Mouse (Mus musculus) naive thymus-derived CD4-positive, alpha-beta T cell, adult 2 months (primary cell): ENCODE results near the gene Tpra1.
A peak's percentile ranks its signal among the peaks of the same experiment; 100 is the strongest.

Source experiments
- DNase-seq: peaks from one replicate; pipeline ENCODE4 v3.0.0-alpha.2; 2011; ENCODE audit warnings: low read depth

Gene Tpra1

GRCm38 (mm10) chr6:88890832-88891231 lies 11.2 kb upstream of the Tpra1 start:
- no peak for DNase-seq

GRCm38 (mm10) chr6:88893559-88893958 lies 8.5 kb upstream of the Tpra1 start:
- DNase-seq: peak; percentile 80

- peak; percentile 25 for DNase-seq
These were observed 6.1 kb upstream of the Tpra1 start for GRCm38 (mm10) chr6:88895943-88896342.

GRCm38 (mm10) chr6:88897246-88897645 lies 4.8 kb upstream of the Tpra1 start:
- DNase-seq: no peak

GRCm38 (mm10) chr6:88898534-88899048 lies 3.5 kb upstream of the Tpra1 start, which contains the start of gene Mcm2:
Gene Mcm2, minus strand, starts transcription at chr6:88898780.
- peak; percentile 98 for DNase-seq

GRCm38 (mm10) chr6:88899086-88899485 lies 3.0 kb upstream of the Tpra1 start:
- no peak for DNase-seq

- DNase-seq: no peak
These were observed 2.4 kb upstream of the Tpra1 start for GRCm38 (mm10) chr6:88899628-88900027.

GRCm38 (mm10) chr6:88901471-88901870 lies 580 bp upstream of the Tpra1 start:
- DNase-seq: no peak

GRCm38 (mm10) chr6:88903708-88904107 lies 1.7 kb downstream of the Tpra1 start:
- DNase-seq: no peak

- DNase-seq: no peak
These were observed 2.5 kb downstream of the Tpra1 start for GRCm38 (mm10) chr6:88904456-88904974.

- no peak for DNase-seq
These were observed 3.0 kb downstream of the Tpra1 start for GRCm38 (mm10) chr6:88905042-88905441.

GRCm38 (mm10) chr6:88906369-88907108 lies 4.5 kb downstream of the Tpra1 start:
- DNase-seq: peak; percentile 83

- DNase-seq: peak; percentile 12
These were observed 7.1 kb downstream of the Tpra1 start for GRCm38 (mm10) chr6:88909151-88909550.

- no peak for DNase-seq
These were observed 11.0 kb downstream of the Tpra1 start for GRCm38 (mm10) chr6:88913022-88913421.

GRCm38 (mm10) chr6:88913440-88913839 lies 11.4 kb downstream of the Tpra1 start:
- DNase-seq: no peak

- DNase-seq: no peak
These were observed 12.7 kb downstream of the Tpra1 start for GRCm38 (mm10) chr6:88914799-88915198.

- DNase-seq: no peak
These were observed 13.5 kb downstream of the Tpra1 start for GRCm38 (mm10) chr6:88915510-88915909.

GRCm38 (mm10) chr6:88916153-88916552 lies 14.1 kb downstream of the Tpra1 start:
- peak; percentile 70 for DNase-seq

- no peak for DNase-seq
These were observed 16.8 kb downstream of the Tpra1 start for GRCm38 (mm10) chr6:88918802-88919201.

- peak; percentile 13 for DNase-seq
These were observed 22.6 kb downstream of the Tpra1 start for GRCm38 (mm10) chr6:88924502-88925275.

GRCm38 (mm10) chr6:88925640-88926205 lies 23.7 kb downstream of the Tpra1 start:
- DNase-seq: peak; percentile 27

GRCm38 (mm10) chr6:88926870-88927269 lies 24.8 kb downstream of the Tpra1 start:
- DNase-seq: peak; percentile 18
